Mouse (Mus musculus) cerebellum, adult 9-11 months (tissue): ENCODE measurements around the gene Zscan21.

Source experiments
- DNase-seq: peaks from one replicate; pipeline ENCODE4 v3.0.0; 2022

Zscan21 gene

DNA sequence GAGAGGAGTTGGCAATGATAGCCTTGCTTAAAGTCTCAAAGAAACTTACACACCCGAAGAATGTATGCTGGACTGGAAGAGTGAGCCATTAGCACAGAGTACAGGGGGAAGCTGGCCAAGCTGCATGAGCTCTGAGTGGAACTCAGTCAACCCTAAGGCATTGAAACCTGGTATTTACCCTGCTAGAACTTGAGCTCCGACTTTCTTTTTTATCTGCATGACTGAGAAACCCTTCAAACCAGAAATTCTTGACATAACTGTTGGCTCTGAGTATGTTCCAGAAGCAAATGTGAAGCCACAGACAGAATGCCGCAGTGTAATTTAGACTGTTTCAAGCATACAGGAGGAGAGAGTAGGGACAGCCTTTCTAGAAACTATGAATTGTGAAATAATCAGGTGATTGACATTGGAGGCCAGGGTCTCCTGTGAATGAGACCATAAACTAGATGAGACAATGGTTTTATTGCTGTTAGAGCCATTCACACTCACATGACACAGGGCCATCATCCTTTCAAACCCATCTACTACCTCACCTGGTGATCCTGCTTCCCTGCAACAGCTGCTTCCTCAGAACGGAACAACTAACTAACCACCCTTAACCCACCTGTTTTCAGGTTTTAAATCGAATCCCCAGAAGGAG lies 15.8 kb downstream of the Zscan21 start:
- no peak for DNase-seq

DNA sequence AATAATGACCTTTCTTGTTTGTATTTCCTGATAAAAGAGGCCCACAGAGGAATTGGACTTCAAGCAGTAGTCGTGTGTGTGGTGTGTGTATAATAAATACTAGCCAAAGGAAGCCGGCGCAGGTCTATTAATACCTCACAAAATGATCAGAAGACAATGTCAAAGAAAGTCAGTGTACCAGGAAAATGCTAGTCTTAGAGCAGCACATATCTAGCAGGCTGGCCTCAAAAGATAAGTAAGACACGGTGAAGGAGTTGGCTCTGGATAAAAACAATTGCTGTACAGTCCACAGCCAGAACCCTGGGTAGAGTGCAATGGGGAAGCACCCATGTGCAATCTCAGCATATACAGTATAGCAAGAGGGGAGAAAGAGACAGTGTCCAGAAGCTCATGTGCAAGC lies 20.6 kb downstream of the Zscan21 start:
- no peak for DNase-seq

DNA sequence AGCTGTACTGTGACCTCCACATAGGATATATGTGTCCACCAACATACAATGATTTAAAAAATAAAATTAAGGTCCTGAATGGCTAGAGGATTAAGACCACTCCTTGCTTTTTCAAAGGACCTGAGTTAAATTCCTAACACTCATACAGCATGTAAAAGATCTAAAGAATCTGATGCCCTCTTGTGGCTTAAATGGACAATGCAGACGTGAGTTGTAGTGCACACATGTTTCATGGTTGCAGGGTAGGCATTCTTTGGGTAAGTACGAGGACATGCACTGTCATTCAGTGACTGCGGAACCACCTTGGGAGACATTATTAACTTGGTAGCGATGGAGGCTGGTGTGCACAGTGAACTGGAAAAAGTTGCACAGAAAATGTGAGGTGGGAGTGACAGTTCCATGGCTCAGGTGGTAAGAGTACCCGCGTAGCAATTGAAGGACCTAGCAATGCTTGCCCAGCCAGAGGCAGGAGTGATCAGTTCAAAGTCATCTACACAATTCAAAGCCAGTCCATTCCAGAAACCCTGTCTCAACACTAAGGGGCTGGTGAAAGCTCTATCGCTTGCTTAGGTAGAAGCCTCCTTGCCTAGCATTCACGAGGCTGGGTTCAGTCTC lies 21.3 kb downstream of the Zscan21 start:
- DNase-seq: no peak

DNA sequence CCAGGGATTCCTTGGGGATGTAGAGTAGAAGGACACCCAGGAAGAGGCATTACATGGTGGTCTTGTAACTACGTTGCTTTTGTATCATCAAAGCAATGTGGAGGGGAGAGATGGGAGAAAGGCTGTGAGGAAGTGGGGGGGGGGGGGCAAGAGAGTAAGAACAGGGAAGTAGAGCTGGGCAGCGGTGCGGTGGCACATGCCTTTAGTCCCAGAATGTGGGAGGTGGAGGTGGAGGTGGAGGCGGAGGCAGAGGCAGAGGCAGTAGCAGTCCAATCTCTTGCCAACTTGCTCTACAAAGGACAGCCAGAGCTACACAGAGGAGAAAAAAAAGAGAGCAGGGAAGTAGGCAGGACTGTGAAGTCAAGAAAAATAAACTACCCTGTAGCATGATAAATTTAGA lies 21.9 kb downstream of the Zscan21 start:
- no peak for DNase-seq

DNA sequence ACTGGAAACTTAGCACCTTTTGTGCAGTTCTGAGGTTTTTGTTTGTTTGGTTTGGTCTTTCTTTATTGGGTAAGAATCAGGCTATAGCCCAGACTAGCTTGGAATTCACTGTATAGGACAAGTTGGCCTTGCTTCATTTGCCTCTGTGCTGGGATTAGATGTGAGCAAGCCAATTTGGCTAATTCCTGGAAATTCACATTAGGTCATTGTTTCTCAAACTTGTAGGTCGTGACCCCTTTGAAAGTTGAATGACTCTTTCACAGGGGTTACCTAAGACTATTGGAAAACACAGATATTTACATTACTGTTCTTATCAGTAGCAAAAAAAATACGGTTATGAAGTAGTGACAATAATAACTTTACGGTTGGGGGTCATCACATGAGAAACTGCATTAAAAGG lies 37.7 kb downstream of the Zscan21 start:
- no peak for DNase-seq

DNA sequence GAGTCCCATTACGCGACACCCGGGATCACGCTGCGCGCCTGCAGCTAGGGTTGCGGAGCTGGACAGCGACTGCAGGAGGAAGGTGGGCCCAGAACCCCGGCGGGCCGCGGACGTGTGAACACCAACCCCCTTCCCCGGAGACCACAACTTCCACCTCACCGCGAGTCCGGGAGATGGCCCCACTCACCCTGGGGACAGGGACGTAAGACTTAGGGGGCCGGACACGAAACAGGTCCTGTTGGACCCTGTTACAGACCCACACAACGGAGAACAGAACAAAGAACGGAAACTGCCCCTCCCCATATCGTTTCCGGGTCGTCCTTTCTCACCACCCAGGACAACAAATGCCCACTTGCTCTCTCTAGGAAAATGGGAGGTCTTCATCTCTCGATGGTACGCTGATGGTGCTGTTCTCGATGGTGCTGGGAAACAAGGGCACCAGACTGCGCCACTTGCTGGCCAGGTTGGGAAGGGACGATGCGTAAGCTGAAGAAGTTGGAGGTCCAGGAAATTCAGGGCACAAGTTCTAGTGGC lies 38.8 kb downstream of the Zscan21 start, which contains the start of gene Zfp113:
Gene Zfp113 (minus strand): TSS at position 302 of the 534 bp plus-strand sequence.
- peak; percentile 94 for DNase-seq

DNA sequence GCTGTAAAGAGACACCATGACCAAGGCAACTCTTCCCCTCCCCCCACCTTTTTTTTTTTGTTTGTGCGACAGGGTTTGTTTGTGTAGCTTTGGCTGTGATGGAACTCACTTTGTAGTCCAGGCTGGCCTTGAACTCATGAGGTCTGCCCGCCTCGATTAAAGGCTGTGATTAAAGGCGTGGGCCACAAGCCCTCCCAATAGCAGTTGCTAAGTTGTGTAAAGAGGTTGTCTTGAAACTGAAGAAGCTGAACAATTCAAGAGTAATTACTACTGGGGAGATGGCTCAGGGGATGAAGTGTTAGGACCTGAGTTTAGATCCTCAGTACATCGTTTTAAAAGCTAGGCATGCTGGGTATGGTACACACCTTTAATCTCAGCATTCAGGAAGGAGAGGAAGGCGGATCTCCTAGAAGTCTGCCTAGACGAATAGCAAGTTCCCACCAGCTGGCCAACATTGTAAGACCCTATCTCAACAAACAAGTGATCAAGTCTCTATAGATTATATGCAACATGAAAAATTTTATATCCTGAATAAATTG lies 43.6 kb downstream of the Zscan21 start:
- DNase-seq: peak; percentile 42

DNA sequence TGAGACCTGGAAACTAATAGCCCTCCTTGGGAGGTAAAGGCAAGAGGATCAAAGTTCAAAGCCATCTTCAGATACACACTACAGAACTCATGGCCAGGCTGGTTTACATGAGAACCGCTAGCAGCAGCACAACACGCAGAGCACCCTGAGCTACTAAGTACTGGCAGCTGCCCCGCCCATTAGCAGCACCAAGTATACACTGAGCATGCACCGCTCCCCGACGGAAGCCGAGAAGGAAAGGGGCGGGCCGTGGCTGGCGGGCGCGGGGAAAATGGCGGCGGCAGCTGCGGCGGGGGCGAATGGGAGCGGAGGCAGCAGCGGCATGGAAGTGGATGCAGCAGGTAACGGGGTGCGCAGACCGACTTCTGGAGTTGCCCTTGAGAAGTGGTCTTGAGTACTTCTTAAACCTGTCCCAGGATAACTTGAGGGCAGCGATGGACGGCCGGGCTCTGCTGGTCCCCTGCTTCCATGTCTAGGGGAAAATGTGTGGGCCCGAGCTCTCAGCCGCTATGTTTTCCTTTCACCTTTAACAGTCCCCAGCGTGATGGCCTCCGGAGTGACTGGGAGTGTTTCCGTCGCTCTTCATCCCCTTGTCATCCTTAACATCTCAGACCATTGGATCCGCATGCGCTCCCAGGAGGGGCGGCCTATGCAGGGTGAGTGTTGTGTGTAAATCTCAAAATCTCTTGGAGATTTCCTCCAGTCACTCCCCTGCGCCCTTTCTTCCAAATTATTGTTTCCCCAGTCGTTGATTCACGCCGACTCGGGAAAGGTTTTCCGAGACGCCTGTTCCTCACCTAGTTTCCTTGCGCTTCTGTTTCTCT lies 44.4 kb downstream of the Zscan21 start, which contains the start of gene Cops6:
Gene Cops6 (plus strand): TSS at position 230 of the 824 bp plus-strand sequence.
- peak; percentile 94 for DNase-seq

DNA sequence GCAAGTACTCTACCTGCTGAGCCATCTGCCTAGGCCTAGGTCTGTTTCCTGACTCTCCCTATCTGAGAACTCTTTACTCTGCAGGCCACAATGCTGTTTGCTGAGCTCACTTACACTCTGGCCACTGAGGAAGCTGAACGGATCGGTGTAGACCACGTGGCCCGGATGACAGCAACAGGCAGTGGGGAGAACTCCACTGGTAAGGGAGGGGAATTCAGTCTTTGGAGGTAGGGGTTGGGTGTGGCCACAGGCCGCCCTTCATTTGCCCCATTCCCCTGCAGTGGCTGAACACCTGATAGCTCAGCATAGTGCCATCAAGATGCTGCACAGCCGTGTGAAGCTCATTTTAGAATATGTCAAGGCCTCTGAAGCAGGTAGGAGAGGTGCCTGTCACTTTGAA lies 46.3 kb downstream of the Zscan21 start:
- peak; percentile 28 for DNase-seq

DNA sequence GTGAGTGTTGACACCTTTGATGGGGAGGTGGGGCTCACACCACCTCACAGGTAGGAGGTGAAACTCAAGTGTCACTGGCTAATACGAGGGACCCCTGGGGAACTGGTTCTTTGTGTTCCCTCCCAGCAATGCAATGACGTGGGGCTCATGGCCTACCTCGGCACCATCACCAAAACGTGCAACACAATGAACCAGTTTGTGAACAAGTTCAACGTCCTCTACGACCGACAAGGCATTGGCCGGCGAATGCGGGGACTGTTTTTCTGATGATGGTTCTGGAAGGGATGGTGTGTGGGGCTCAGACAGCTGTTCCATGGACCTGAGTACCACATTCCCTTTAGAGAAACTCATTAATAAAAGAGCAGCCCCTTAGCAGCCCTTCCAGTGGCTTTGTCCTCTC lies 46.9 kb downstream of the Zscan21 start:
- peak; percentile 26 for DNase-seq

DNA sequence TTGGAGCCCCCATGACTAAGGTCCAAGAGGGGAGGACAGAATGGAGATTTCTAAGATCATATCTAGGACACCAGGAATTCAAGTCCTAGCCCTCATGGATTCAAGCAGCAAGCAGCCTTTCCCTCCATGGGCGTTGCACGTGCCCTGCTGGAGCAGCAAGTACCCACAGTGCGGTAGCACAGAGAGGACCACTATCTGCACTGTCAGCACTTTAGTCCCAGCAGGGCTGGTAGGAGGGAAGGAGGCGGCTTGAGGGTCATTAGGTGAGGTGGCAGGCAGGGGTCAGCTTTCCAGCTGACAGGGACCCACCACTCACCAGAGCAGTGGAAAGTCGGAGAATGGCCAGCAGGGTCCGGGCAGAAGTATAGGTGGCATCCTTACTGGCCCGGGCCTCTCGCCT lies 48.9 kb downstream of the Zscan21 start:
- DNase-seq: peak; percentile 33

DNA sequence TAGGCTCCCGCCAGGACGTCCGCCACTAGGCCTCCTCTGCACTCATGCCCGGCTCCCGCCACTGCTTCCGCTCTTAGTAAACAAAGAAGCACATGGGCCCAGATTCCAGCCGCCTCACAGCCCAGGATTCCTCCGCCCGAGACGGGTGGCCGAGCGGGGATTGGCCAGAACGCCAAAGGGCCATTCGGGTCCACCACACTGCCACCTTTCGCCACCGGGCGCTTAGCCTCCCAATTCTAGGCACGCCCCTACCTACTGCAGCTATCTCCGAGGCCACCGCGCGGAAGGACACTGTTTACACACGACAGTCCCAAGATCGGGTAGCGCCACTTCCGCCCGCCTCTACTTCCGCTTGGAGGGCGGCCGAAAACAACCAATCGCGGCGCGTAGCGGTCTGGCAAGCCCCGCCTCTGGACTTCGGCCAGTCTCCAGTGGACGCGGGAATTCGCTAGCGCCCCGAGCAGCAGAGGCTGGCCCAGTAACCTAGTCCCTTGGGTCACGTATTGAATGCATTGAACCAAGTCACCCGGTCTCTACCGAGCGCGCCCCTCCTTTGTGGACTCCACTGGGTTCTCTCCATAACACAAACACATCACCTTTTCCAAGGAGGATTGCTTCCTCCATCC lies 54.3 kb downstream of the Zscan21 start:
- peak; percentile 97 for DNase-seq

DNA sequence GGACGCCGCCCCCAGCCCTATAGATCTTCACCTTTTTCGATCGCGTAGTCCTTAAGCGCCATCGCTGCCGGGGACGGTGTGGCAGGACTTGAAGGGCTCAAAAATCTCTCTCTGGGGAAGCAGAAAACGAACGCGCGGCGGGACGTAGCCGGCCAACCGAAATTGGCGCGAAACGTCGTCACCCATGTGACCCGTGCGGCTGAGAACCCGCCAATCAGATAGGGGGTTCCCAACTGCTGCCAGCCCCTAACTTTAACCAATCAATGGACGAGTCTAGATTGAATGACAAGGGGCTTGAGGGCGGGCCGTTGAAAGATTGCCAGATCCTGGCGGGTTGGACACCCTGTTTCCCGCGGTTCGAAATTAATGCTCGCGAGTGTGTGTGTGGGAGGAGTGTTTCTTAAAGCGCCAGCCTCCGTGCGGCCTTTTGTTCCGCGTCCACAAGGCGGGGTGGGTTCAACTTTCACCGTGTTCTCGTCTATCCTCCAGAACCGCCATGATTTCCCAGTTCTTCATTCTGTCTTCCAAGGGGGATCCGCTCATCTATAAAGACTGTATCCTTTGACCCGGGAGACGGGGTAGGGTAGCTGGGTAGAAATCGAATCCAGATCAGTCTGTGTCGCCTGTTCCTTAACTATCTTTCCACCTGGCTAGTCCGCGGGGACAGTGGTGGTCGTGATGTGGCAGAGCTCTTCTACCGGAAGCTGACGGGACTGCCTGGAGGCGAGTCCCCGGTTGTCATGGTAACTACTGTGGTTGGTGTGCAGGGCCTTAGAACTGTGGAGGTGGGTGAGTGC lies 55.2 kb downstream of the Zscan21 start, which contains the start of the genes Ap4m1 and Mcm7:
Gene Ap4m1 (plus strand): TSS at position 308 of the 797 bp plus-strand sequence.
Gene Mcm7 (minus strand): TSS at position 728 of the 797 bp plus-strand sequence.
- DNase-seq: peak; percentile 99

DNA sequence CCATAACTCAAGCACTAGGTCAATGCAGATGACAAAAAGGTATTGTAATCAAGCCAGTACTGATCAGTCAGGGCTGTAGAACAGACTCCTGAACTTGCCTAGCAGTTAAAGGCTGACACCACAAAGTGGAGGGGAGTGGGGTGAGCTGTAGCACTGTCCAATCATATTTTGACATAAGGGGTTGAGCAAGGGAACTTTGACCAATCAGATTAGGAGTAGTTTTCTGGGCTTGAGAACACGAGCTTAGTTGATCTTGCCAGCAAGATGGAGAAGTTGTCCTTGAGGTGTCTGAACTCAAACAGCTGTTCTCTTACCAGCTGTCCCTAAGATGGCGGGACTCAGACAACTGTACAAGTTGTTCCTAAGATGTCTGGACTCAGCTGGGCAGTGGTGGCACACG lies 56.5 kb downstream of the Zscan21 start:
- DNase-seq: no peak
